Mouse (Mus musculus) thymus, adult 2 months (tissue): ENCODE data around the gene Fntb.

Experiments used
- CTCF ChIP-seq: fragments of 200-500 bp; IDR thresholded peaks from 2 replicates; pipeline ENCODE4 v1.5.1; 2012; ENCODE audit warnings: mild to moderate bottlenecking, control low read depth, low read length, moderate library complexity, borderline replicate concordance; ENCODE audit not compliant: control insufficient read depth, poor library complexity, insufficient read depth; ENCODE audit errors: extremely low read depth
- POLR2A ChIP-seq: fragments of 200-500 bp; IDR thresholded peaks from 2 replicates; pipeline ENCODE4 v1.6.1; 2012; ENCODE audit warnings: mild to moderate bottlenecking, low read length, control low read depth, moderate library complexity; ENCODE audit not compliant: control insufficient read depth, poor library complexity, insufficient read depth; ENCODE audit errors: extremely low read depth

DNA sequence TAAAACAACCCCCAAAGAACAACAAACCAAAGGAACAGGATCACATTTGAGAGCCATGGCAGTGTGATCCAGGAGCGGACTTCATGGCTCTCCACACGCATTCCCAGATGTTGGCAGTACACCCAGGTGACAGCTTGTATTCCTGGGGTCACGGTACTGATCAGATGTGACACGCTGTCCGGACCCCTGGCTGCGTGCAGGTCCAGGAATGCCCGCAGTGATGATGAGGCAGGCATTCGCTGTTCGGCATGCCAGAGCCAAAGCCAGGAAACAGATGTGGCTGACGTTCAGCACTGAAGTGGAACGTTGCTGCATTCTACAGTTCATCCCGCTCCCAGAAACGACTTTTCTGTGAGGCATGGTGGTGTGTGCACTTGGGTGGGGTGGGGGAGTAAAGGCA lies 99.9 kb downstream of the Fntb start:
- TF ChIP-seq POLR2A (no peak), CTCF (no peak)
